Mouse (Mus musculus) brain, embryonic 14.5 days (tissue): ENCODE measurements around the gene Tdrd6.

ENCODE experiments used
- CTCF ChIP-seq: fragments of 200-500 bp; IDR thresholded peaks from 2 replicates; pipeline ENCODE4 v1.5.1; 2012; ENCODE audit warnings: inconsistent platforms, mild to moderate bottlenecking, moderate library complexity, borderline replicate concordance; ENCODE audit not compliant: insufficient read depth, insufficient read length; ENCODE audit errors: extremely low read depth
- POLR2A ChIP-seq: fragments of 200-500 bp; IDR thresholded peaks from 2 replicates; pipeline ENCODE4 v1.6.1; 2012; ENCODE audit warnings: mild to moderate bottlenecking, inconsistent platforms, borderline replicate concordance; ENCODE audit not compliant: poor library complexity, insufficient read depth, insufficient read length, severe bottlenecking; ENCODE audit errors: extremely low read depth

DNA sequence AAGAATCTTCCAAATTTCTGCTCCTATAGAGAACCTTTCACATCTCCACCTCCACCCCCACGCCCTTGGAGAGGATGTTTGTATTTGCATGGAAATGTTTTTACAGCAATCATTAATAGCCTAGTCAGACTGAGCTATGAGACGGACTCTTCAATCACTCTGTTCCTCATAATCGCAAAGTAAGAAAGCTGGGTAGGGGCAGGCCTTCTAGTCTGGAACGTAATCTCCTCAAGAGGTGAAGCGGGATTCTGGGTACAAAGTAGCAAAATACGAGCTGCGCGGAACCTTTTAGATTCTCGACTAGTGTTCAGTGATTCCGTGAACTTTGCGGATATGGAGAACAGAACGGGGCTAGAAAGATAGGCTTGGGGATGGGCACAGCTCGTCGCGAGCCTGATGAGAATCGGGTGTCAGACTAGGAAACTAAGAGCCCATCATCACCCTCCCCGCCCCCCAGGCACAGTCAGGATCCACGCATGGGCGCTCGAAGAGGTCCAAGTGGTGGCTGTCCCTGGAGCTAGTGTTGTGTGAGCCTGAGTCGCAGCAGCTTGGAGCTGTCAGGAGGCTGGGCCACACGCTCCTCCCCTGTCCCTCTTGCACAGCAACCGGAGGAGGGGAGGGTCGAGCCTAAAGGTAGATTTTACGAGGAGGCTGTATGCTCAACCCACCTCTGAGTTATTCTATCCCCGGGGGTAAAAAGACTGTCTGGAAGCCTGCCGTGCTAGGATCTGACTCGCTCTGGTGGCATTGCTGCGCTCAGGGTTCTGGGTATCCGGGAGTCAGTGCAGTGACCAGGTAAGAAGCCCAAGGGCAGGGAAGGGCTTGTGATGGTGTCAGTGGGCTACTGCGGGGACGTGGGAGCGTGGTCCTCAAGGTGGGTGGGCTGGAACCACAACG is 61.9 kb downstream of the Tdrd6 start, which contains the start of gene Pla2g7:
- TF ChIP-seq POLR2A: no peak
- no peak for TF ChIP-seq CTCF
